Mouse (Mus musculus): ENCODE results near the gene Psme4. TPM values are rescaled to one million over a fixed set of nuclear protein-coding genes. Genes with fewer than 3 reads are reported as not detected.

The Psme4 gene
- total RNA-seq, 4 experiments from 2014 or later = 187 to 251 (median 206) TPM

Other genes starting within 250 kb of the Psme4 start
- 100 to 1,000 TPM in 3 of 4 experiments, 10 to 100 TPM in 1; 81.2 to 108 (median 104) TPM for gene Acyp2, start 122.1 kb upstream of the Psme4 start, total RNA-seq (2022)
- gene Gpr75, start 113.6 kb downstream of the Psme4 start, total RNA-seq (2022) = under 1 TPM in 2 of 4 experiments, not detected in 2; 0.22 TPM
- gene Asb3, start 113.7 kb downstream of the Psme4 start, total RNA-seq (2022) = 1 to 10 TPM; 7.4 to 9.9 (median 8.2) TPM
- gene Erlec1, start 182.6 kb downstream of the Psme4 start, total RNA-seq (2022) = 10 to 100 TPM; 36.7 to 47.6 (median 39.5) TPM
- gene Chac2, start 214.6 kb downstream of the Psme4 start, total RNA-seq (2022) = 10 to 100 TPM; 21.0 to 35.3 (median 26.5) TPM